Mouse (Mus musculus) midbrain, embryonic 11.5 days (tissue): ENCODE measurements at regions not wholly inside any gene's neighbourhood (a gene's known extent, or its start where the extent isn't known, plus 50 kb on each side); places are given as distances from the start of the nearest gene placed in this dataset.
"Not testable (repeated sequence)": the region's sequence is repeated elsewhere in the genome, so short reads cannot be mapped to it uniquely, and the experiment has no call there.

ENCODE experiments used
- ATAC-seq: fragments of 200-750 bp; cut with Nextera tagmentation; 2 replicates; pipeline ENCODE4 v1.8.0; 2017; ENCODE audit warnings: moderate TSS enrichment, moderate library complexity; ENCODE audit not compliant: low FRiP score
- DNase-seq: peaks from one replicate; pipeline ENCODE4 v3.0.0; 2015; ENCODE audit warnings: low spot score; ENCODE audit errors: missing footprints
- H3K27ac ChIP-seq: fragments of 300-500 bp; sonication (generic); 2 replicates; pipeline ENCODE4 v1.5.1; 2014; ENCODE audit warnings: low read depth, low read length
- H3K27me3 ChIP-seq: fragments of 300-500 bp; sonication (generic); 2 replicates; pipeline ENCODE4 v1.6.1; 2014; ENCODE audit warnings: mild to moderate bottlenecking, low read length, moderate library complexity, mixed read lengths; ENCODE audit not compliant: control insufficient read depth, insufficient read depth
- H3K36me3 ChIP-seq: fragments of 300-500 bp; sonication (generic); 2 replicates; pipeline ENCODE4 v1.6.1; 2014; ENCODE audit warnings: mild to moderate bottlenecking, low read length, moderate library complexity, mixed read lengths; ENCODE audit not compliant: control insufficient read depth, insufficient read depth
- H3K4me1 ChIP-seq: fragments of 300-500 bp; sonication (generic); 2 replicates; pipeline ENCODE4 v1.6.1; 2014; ENCODE audit warnings: low read length; ENCODE audit not compliant: control insufficient read depth, insufficient read depth
- H3K4me2 ChIP-seq: fragments of 300-500 bp; sonication (generic); 2 replicates; pipeline ENCODE4 v1.6.1; 2014; ENCODE audit warnings: mild to moderate bottlenecking, moderate library complexity
- H3K4me3 ChIP-seq: fragments of 300-500 bp; sonication (generic); 2 replicates; pipeline ENCODE4 v1.5.1; 2014; ENCODE audit warnings: low read depth, low read length
- H3K9ac ChIP-seq: fragments of 300-500 bp; sonication (generic); 2 replicates; pipeline ENCODE4 v1.6.1; 2014; ENCODE audit warnings: low read length
- H3K9me3 ChIP-seq: fragments of 300-500 bp; sonication (generic); 2 replicates; pipeline ENCODE4 v1.6.1; 2016; ENCODE audit warnings: low read length; ENCODE audit not compliant: control insufficient read depth
- WGBS: fragments of 180-500 bp; shearing (Covaris S2); extraction: QIAGEN DNeasy Blood & Tissue Kit; methylation state at CpG from one replicate; pipeline ENCODE4 v1.1.7; 2014; 5-methylcytosine and 5-hydroxymethylcytosine counted together

- no peak overlapping the region for H3K27ac ChIP-seq
- H3K36me3 ChIP-seq = no peaks in the 10 kb centered on the region
- ATAC-seq (no peak), DNase-seq (no peak)
- H3K4me1 ChIP-seq = no peaks in the 10 kb centered on the region
- H3K9ac ChIP-seq = no peak overlapping the region
- no peaks in the 10 kb centered on the region for H3K27me3 ChIP-seq
- no peak overlapping the region for H3K4me2 ChIP-seq
- H3K4me3 ChIP-seq = no peak overlapping the region
- 18% methylated on average over 2 of the region's 2 CpGs for WGBS
- H3K9me3 ChIP-seq = no peaks in the 10 kb centered on the region
Measured at GRCm38 (mm10) chr8:5439054-5439453, 333.9 kb upstream of the Slc10a2 start.

GRCm38 (mm10) chr8:5428303-5428971 lies 323.3 kb upstream of the Slc10a2 start:
- H3K4me1 ChIP-seq = no peaks in the 10 kb centered on the region
- H3K4me3 ChIP-seq = no peak overlapping the region
- no peak overlapping the region for H3K4me2 ChIP-seq
- ATAC-seq (no peak), DNase-seq (no peak)
- H3K9ac ChIP-seq = no peak overlapping the region
- no peaks in the 10 kb centered on the region for H3K27me3 ChIP-seq
- no peak overlapping the region for H3K27ac ChIP-seq
- no peaks in the 10 kb centered on the region for H3K9me3 ChIP-seq
- H3K36me3 ChIP-seq = no peaks in the 10 kb centered on the region
- 84% methylated on average over 3 of the region's 3 CpGs for WGBS

- H3K27ac ChIP-seq, H3K27me3 ChIP-seq, H3K9me3 ChIP-seq, H3K4me2 ChIP-seq, H3K9ac ChIP-seq, H3K36me3 ChIP-seq, H3K4me1 ChIP-seq, DNase-seq, H3K4me3 ChIP-seq, ATAC-seq: not testable (repeated sequence)
- 16% methylated on average over 2 of the region's 2 CpGs for WGBS
Measured at GRCm38 (mm10) chr8:5416841-5417240, 311.7 kb upstream of the Slc10a2 start.

GRCm38 (mm10) chr8:5384851-5385250 lies 279.7 kb upstream of the Slc10a2 start:
- no peaks in the 10 kb centered on the region for H3K27me3 ChIP-seq
- no peaks in the 10 kb centered on the region for H3K36me3 ChIP-seq
- no peak overlapping the region for H3K4me2 ChIP-seq
- no peak overlapping the region for H3K4me3 ChIP-seq
- no peaks in the 10 kb centered on the region for H3K9me3 ChIP-seq
- DNase-seq (no peak), ATAC-seq (no peak)
- 77% methylated on average over 2 of the region's 2 CpGs for WGBS
- no peak overlapping the region for H3K27ac ChIP-seq
- H3K9ac ChIP-seq = no peak overlapping the region
- H3K4me1 ChIP-seq = no peaks in the 10 kb centered on the region

GRCm38 (mm10) chr8:5378001-5378400 lies 272.9 kb upstream of the Slc10a2 start:
- ATAC-seq = no peak
- 85% methylated on average over 1 of the region's 1 CpGs for WGBS

GRCm38 (mm10) chr8:5339953-5340352 lies 234.8 kb upstream of the Slc10a2 start:
- no peak overlapping the region for H3K4me2 ChIP-seq
- H3K9ac ChIP-seq = no peak overlapping the region
- ATAC-seq = no peak
- H3K4me3 ChIP-seq = no peak overlapping the region
- no peaks in the 10 kb centered on the region for H3K27me3 ChIP-seq
- no peak overlapping the region for H3K27ac ChIP-seq
- DNase-seq = no peak
- no peaks in the 10 kb centered on the region for H3K4me1 ChIP-seq
- no peaks in the 10 kb centered on the region for H3K9me3 ChIP-seq
- no peaks in the 10 kb centered on the region for H3K36me3 ChIP-seq

More at GRCm38 (mm10) chr8:5378001-5378400, 272.9 kb upstream of the Slc10a2 start:
- no peak for DNase-seq
- H3K27me3 ChIP-seq = no peaks in the 10 kb centered on the region
- no peak overlapping the region for H3K4me2 ChIP-seq
- H3K9ac ChIP-seq = no peak overlapping the region
- no peak overlapping the region for H3K4me3 ChIP-seq
- no peaks in the 10 kb centered on the region for H3K4me1 ChIP-seq
- no peaks in the 10 kb centered on the region for H3K9me3 ChIP-seq
- no peaks in the 10 kb centered on the region for H3K36me3 ChIP-seq
- no peak overlapping the region for H3K27ac ChIP-seq

GRCm38 (mm10) chr8:5314594-5314993 lies 209.4 kb upstream of the Slc10a2 start:
- 83% methylated on average over 1 of the region's 1 CpGs for WGBS
- DNase-seq = no peak
- H3K9ac ChIP-seq = no peak overlapping the region
- no peak overlapping the region for H3K27ac ChIP-seq
- no peaks in the 10 kb centered on the region for H3K9me3 ChIP-seq
- no peak for ATAC-seq
- no peaks in the 10 kb centered on the region for H3K27me3 ChIP-seq
- H3K4me2 ChIP-seq = no peak overlapping the region
- no peaks in the 10 kb centered on the region for H3K4me1 ChIP-seq
- no peaks in the 10 kb centered on the region for H3K36me3 ChIP-seq
- no peak overlapping the region for H3K4me3 ChIP-seq

GRCm38 (mm10) chr8:5299982-5300381 lies 194.8 kb upstream of the Slc10a2 start:
- Histone ChIP-seq H3K36me3 (no peaks in the 10 kb centered on the region), H3K9ac (no peak overlapping the region), H3K4me3 (no peak overlapping the region), H3K9me3 (no peaks in the 10 kb centered on the region), H3K27me3 (no peaks in the 10 kb centered on the region), H3K4me2 (no peak overlapping the region), H3K4me1 (no peaks in the 10 kb centered on the region), H3K27ac (no peak overlapping the region)
- no peak for ATAC-seq
- DNase-seq = no peak

- no peak for ATAC-seq
- Histone ChIP-seq H3K27me3 (no peaks in the 10 kb centered on the region), H3K36me3 (no peaks in the 10 kb centered on the region), H3K4me1 (no peaks in the 10 kb centered on the region), H3K9me3 (no peaks in the 10 kb centered on the region), H3K4me2 (no peak overlapping the region), H3K4me3 (no peak overlapping the region), H3K27ac (no peak overlapping the region), H3K9ac (no peak overlapping the region)
- no peak for DNase-seq
Measured at GRCm38 (mm10) chr8:5297190-5297589, 192.0 kb upstream of the Slc10a2 start.
